Mouse (Mus musculus): ENCODE measurements around the gene Cep104. TPM values are rescaled to one million over a fixed set of nuclear protein-coding genes. Genes with fewer than 3 reads are reported as not detected.
A peak's percentile ranks its signal among the peaks of the same experiment; 100 is the strongest.

The Cep104 gene
- polyA plus RNA-seq, 1 experiment from 2014 or later, result 16.5 TPM

DNA sequence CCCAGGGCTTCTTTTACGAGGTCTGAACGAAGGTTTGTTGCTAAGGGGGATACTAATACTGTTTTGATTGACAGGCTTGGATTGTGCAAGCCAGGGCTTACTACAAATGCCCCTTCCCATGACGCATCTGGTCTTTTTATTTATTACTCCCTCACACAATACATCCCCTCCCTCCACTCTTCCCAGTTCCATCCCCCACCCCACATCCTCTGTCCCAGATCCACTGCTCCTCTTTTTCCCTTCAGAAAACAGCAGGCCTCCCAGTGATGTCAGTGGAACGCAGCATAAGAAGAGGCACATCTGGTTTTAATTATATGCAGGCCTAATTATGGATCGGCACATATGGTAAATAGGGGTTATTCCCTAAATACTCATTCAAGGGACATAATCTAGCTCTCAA, 23.3 kb upstream of the Cep104 start:
- Histone ChIP-seq H3K4me1 (ENCODE audit: control insufficient read depth, insufficient read depth, low read depth, low read length) (peaks cover 4% of the 10 kb centered on the region; the same call in 1 of the 2 replicates), H3K9ac (ENCODE audit: low read depth, low read length) (no peak overlapping the region), H3K36me3 (ENCODE audit: control insufficient read depth, insufficient read depth, low read length) (no peaks in the 10 kb centered on the region), H3K4me3 (ENCODE audit: low read length) (no peak overlapping the region), H3K9me3 (ENCODE audit: control insufficient read depth, low read length) (no peaks in the 10 kb centered on the region), H3K27me3 (replicated peaks; ENCODE audit: control insufficient read depth, insufficient read depth, low read length) (0 out of 2 replicates have a peak, but pooled peaks cover 2% of the 10 kb centered on the region), H3K4me2 (ENCODE audit: low read length) (no peak overlapping the region), H3K27ac (ENCODE audit: low read depth, low read length) (no peak overlapping the region)
- ATAC-seq, result no peak
- 19% methylated on average over 5 of the region's 5 CpGs for WGBS

DNA sequence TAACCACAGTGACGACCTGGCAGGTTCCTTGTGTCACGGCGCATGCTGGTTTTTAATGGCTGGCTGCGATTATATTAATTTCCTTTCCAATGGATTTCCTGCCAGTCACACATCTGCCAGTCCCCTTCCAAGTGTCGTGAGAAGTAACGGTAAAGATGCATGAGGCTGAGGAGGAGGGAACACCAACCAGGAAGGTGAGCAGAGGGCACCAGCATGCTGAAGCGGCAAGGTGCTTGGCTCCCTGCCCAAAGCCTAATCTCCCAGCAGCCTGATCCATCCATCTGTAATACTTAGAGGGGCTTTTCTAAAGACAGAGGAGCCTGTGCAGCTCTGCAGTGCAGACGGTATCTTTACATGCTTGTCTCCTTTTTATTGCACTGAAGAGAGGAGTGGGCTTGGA, 19.3 kb upstream of the Cep104 start:
- no peak overlapping the region for H3K4me2 ChIP-seq (ENCODE audit: low read length)
- no peak overlapping the region for H3K9ac ChIP-seq (ENCODE audit: low read depth, low read length)
- no peaks in the 10 kb centered on the region for H3K27me3 ChIP-seq (replicated peaks; ENCODE audit: control insufficient read depth, insufficient read depth, low read length)
- H3K36me3 ChIP-seq (ENCODE audit: control insufficient read depth, insufficient read depth, low read length), result peaks cover 8% of the 10 kb centered on the region; the same call in 1 of the 2 replicates
- WGBS, result 65% methylated on average over 8 of the region's 8 CpGs
- no peak overlapping the region for H3K4me3 ChIP-seq (ENCODE audit: low read length)
- H3K9me3 ChIP-seq (ENCODE audit: control insufficient read depth, low read length), result no peaks in the 10 kb centered on the region
- peak overlapping the region; percentile 23; the same call in 1 of the 2 replicates for H3K27ac ChIP-seq (ENCODE audit: low read depth, low read length)
- no peak for ATAC-seq
- peaks cover 15% of the 10 kb centered on the region for H3K4me1 ChIP-seq (ENCODE audit: control insufficient read depth, insufficient read depth, low read depth, low read length)

DNA sequence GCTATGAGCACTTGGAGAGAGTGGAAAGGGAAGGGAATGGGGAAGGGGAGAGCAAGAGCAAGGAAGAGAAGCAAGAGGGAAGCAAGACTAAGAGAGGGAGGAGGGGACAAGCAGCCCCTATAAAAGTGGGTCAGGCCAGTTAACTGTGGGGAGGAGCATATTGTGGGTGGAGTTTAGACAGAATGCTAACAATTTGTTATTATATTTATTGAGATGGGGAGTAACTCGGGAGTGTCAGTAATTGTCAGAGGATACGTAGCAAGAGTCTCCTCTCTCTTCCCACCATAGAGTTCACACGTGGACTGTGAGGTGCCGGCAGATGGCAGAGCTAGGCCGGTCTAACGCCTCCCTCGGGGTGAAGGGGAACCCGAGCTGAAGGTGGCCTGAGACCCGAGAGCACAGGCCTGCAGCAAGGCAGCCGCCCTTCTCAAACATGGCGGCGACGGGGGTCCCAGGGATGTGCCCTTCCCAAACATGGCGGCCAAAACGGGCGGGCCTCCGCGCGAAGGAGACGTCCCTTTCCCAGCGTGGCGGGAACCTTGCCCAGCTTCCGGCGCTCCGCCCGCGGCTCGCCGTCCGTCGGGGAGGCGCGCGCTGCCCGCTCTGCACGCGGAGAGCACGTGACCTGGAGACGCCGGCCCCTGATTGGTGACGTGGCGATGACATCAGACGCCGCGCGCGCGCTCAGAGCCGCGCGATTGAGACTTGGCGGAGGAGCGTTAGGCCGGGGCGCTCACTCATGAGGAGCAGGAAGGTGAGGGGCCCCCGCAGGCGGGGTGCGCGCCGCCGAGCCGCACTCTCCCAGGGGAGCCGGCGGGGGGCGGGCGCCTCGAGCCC, 18.2 kb upstream of the Cep104 start, which contains the start of gene A430005L14Rik:
Gene A430005L14Rik, plus strand, starts transcription at position 669 of the 837 bp plus-strand sequence.
- no peaks in the 10 kb centered on the region for H3K9me3 ChIP-seq (ENCODE audit: control insufficient read depth, low read length)
- peaks cover 14% of the 10 kb centered on the region for H3K36me3 ChIP-seq (ENCODE audit: control insufficient read depth, insufficient read depth, low read length)
- H3K4me2 ChIP-seq (ENCODE audit: low read length), result peak within 1 kb of the TSS; percentile 94
- H3K4me3 ChIP-seq (ENCODE audit: low read length), result peak within 1 kb of the TSS; percentile 82
- H3K9ac ChIP-seq (ENCODE audit: low read depth, low read length), result peak within 1 kb of the TSS; percentile 91
- 2% methylated on average over 62 of the region's 67 CpGs for WGBS
- peak within 1 kb of the TSS; percentile 91 for H3K27ac ChIP-seq (ENCODE audit: low read depth, low read length)
- no peaks in the 10 kb centered on the region for H3K27me3 ChIP-seq (replicated peaks; ENCODE audit: control insufficient read depth, insufficient read depth, low read length)
- peaks cover 15% of the 10 kb centered on the region for H3K4me1 ChIP-seq (ENCODE audit: control insufficient read depth, insufficient read depth, low read depth, low read length)
- ATAC-seq, result peak; percentile 96

DNA sequence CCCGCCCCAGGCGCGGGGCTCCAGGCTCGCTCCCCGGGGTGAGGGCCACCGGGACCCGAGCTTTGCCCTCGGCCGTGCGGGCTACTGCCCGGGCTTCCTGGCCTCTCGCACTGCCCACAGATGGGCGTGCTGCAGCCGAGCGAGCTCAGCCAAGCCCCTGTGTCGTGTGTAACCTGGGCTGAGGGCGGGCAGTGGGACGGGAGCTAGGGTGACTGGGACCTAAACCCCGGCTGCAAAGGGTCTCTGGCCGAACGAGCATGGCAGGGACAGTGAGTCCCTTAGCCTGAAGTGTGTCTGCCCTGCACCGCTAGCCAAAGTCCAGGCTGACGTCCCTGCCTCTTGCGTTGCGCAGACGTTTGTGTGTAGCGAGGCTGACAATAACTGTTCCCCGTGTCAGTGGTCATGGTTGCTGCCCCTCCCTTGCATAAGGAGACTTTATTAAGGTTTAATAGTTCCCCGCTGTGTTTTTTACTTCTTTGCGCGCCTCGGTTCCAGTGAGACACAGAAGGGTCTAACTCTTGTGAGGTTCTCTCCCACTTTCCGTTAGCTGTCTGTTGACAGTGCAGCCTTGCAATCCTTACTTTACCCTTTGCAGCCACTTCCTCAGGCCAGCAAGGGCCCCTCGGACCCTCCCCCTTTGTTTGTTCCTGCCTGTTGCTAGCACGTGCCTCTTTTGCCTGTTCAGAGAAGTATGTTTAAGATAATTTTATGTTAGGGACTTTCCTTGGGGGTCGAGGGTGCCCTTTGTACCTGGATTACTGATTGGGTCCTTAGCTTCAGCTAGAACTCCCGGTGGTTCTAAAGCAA, 17.3 kb upstream of the Cep104 start:
- H3K27me3 ChIP-seq (replicated peaks; ENCODE audit: control insufficient read depth, insufficient read depth, low read length), result no peaks in the 10 kb centered on the region
- peaks cover 15% of the 10 kb centered on the region for H3K4me1 ChIP-seq (ENCODE audit: control insufficient read depth, insufficient read depth, low read depth, low read length)
- H3K4me3 ChIP-seq (ENCODE audit: low read length), result peak overlapping the region; percentile 82
- WGBS, result under 1% methylated on average over 36 of the region's 37 CpGs
- no peaks in the 10 kb centered on the region for H3K9me3 ChIP-seq (ENCODE audit: control insufficient read depth, low read length)
- ATAC-seq, result peak; percentile 62
- H3K4me2 ChIP-seq (ENCODE audit: low read length), result peak overlapping the region; percentile 94
- H3K36me3 ChIP-seq (ENCODE audit: control insufficient read depth, insufficient read depth, low read length), result peaks cover 21% of the 10 kb centered on the region
- peak overlapping the region; percentile 90 for H3K27ac ChIP-seq (ENCODE audit: low read depth, low read length)
- peak overlapping the region; percentile 91 for H3K9ac ChIP-seq (ENCODE audit: low read depth, low read length)

DNA sequence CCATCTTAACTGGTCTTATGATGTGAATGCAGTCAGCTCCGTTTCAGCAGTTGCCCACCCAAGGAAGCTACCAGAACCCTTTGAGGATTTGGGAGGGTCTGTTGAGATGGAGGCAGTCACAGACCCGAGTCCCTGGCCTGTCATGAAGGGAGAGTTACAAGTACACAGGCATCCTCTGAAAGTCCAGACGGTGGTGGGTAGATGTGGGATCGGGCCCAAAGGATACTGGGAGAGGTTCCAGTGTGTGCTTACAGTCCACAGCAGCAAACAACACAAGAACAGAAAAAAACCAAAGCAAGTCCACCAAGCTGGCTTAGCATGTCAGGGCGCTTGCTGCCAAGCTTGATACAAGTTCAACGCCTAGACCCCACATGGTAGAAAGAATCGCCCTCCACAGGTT, 12.4 kb upstream of the Cep104 start:
- no peak overlapping the region for H3K4me3 ChIP-seq (ENCODE audit: low read length)
- no peaks in the 10 kb centered on the region for H3K9me3 ChIP-seq (ENCODE audit: control insufficient read depth, low read length)
- no peak overlapping the region for H3K9ac ChIP-seq (ENCODE audit: low read depth, low read length)
- 86% methylated on average over 7 of the region's 7 CpGs for WGBS
- no peak for ATAC-seq
- H3K36me3 ChIP-seq (ENCODE audit: control insufficient read depth, insufficient read depth, low read length), result peaks cover 42% of the 10 kb centered on the region
- peaks cover 12% of the 10 kb centered on the region for H3K4me1 ChIP-seq (ENCODE audit: control insufficient read depth, insufficient read depth, low read depth, low read length)
- H3K27me3 ChIP-seq (replicated peaks; ENCODE audit: control insufficient read depth, insufficient read depth, low read length), result no peaks in the 10 kb centered on the region
- no peak overlapping the region for H3K27ac ChIP-seq (ENCODE audit: low read depth, low read length)
- H3K4me2 ChIP-seq (ENCODE audit: low read length), result no peak overlapping the region

DNA sequence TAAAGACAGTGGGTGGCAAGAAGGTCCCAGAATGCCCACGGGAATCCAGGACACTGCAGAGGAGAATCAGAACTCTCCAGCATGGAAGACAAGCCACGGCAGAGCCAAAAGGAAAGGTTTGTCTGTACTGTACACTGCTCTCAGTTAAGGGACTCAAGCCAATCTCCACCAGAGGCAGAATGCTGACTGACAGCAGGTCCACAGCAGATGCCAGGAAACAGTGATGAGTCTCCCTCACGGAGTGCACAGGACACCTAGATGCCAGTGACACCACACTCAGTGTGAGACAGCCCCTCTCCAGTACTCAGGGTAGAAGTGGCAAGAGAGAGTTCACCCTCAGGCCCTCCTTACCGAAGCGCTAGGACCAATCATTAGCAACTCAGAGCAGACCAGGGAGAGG, 8.3 kb upstream of the Cep104 start:
- Histone ChIP-seq H3K4me3 (ENCODE audit: low read length) (no peak overlapping the region), H3K9ac (ENCODE audit: low read depth, low read length) (no peak overlapping the region), H3K4me2 (ENCODE audit: low read length) (no peak overlapping the region), H3K4me1 (ENCODE audit: control insufficient read depth, insufficient read depth, low read depth, low read length) (no peaks in the 10 kb centered on the region), H3K36me3 (ENCODE audit: control insufficient read depth, insufficient read depth, low read length) (peaks cover 44% of the 10 kb centered on the region), H3K9me3 (ENCODE audit: control insufficient read depth, low read length) (no peaks in the 10 kb centered on the region), H3K27me3 (replicated peaks; ENCODE audit: control insufficient read depth, insufficient read depth, low read length) (no peaks in the 10 kb centered on the region), H3K27ac (ENCODE audit: low read depth, low read length) (no peak overlapping the region)
- no peak for ATAC-seq
- 91% methylated on average over 5 of the region's 5 CpGs for WGBS

DNA sequence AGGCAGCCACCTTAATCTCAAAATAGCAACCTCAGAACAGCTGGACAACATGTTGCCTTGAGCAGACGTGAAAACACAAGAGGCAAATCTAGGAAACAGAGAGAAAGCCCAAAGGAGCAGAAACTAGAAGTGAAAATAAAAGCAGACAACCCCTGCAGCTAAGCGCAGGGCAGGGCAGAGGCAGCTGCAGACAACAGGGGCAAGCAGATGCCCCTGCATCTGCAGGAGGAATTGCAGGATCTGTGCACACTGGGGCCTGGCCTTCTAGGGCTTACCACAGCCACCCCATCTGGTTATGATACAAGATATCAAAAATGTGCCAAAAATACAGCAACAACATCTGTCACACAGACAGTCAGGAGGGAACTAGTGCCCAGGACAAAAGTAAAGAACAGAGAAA, 7.4 kb upstream of the Cep104 start:
- 79% methylated on average over 2 of the region's 2 CpGs for WGBS
- no peak overlapping the region for H3K27ac ChIP-seq (ENCODE audit: low read depth, low read length)
- H3K4me1 ChIP-seq (ENCODE audit: control insufficient read depth, insufficient read depth, low read depth, low read length), result no peaks in the 10 kb centered on the region
- no peak overlapping the region for H3K9ac ChIP-seq (ENCODE audit: low read depth, low read length)
- no peak overlapping the region for H3K4me2 ChIP-seq (ENCODE audit: low read length)
- no peaks in the 10 kb centered on the region for H3K27me3 ChIP-seq (replicated peaks; ENCODE audit: control insufficient read depth, insufficient read depth, low read length)
- H3K9me3 ChIP-seq (ENCODE audit: control insufficient read depth, low read length), result no peaks in the 10 kb centered on the region
- H3K36me3 ChIP-seq (ENCODE audit: control insufficient read depth, insufficient read depth, low read length), result peaks cover 37% of the 10 kb centered on the region
- H3K4me3 ChIP-seq (ENCODE audit: low read length), result no peak overlapping the region
- ATAC-seq, result no peak

DNA sequence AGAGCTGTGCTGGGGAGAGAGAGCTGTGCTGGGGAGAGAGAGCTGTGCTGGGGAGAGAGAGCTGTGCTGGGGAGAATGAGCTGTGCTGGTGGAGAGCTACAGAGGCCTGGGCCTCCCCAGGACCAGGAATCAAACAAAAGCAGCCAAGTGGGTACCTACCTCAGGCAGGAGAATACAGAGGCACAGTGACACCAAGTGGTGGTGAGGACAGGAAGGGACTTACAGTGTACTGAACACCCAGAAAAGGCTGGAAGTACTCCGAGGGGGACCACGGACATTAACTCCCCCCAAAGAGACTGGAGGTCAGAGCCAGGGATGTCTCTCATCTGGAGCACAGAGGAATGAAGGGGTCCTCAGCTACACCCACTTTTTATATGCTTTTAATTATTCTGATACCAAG, 6.9 kb upstream of the Cep104 start:
- Histone ChIP-seq H3K27ac (ENCODE audit: low read depth, low read length) (no peak overlapping the region), H3K9ac (ENCODE audit: low read depth, low read length) (no peak overlapping the region), H3K27me3 (replicated peaks; ENCODE audit: control insufficient read depth, insufficient read depth, low read length) (no peaks in the 10 kb centered on the region), H3K4me3 (ENCODE audit: low read length) (no peak overlapping the region), H3K4me1 (ENCODE audit: control insufficient read depth, insufficient read depth, low read depth, low read length) (0 out of 2 replicates have a peak, but pooled peaks cover 1% of the 10 kb centered on the region), H3K9me3 (ENCODE audit: control insufficient read depth, low read length) (no peaks in the 10 kb centered on the region), H3K4me2 (ENCODE audit: low read length) (no peak overlapping the region), H3K36me3 (ENCODE audit: control insufficient read depth, insufficient read depth, low read length) (peaks cover 36% of the 10 kb centered on the region)
- WGBS, result 94% methylated on average over 2 of the region's 2 CpGs
- ATAC-seq, result no peak

DNA sequence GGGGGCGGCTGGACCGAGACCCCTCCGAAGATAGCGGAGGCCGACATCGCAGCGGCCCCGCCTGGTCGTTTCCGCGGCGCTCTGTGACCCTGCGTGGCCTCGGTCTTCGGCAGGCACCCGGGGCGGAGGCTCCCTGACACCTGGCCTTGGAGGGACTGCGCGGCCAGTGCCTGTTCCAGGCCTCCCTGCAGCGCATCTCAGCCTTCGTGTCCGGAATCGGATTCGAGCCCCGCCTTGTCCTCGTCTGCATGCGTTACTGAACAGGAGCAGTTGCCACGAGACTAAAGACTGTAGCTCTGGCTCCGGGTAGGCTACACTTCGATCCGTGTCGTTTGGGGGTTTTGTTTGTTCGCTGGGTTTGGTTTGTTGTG, 283 bp downstream of the Cep104 start:
- H3K27me3 ChIP-seq (replicated peaks; ENCODE audit: control insufficient read depth, insufficient read depth, low read length), result no peaks in the 10 kb centered on the region
- no peaks in the 10 kb centered on the region for H3K9me3 ChIP-seq (ENCODE audit: control insufficient read depth, low read length)
- H3K4me1 ChIP-seq (ENCODE audit: control insufficient read depth, insufficient read depth, low read depth, low read length), result peaks cover 26% of the 10 kb centered on the region
- WGBS, result under 1% methylated on average over 23 of the region's 33 CpGs
- peak overlapping the region; percentile 96 for H3K4me3 ChIP-seq (ENCODE audit: low read length)
- peak overlapping the region; percentile 94 for H3K9ac ChIP-seq (ENCODE audit: low read depth, low read length)
- ATAC-seq, result peak; percentile 69
- H3K27ac ChIP-seq (ENCODE audit: low read depth, low read length), result peak overlapping the region; percentile 72; the same call in 1 of the 2 replicates
- peaks cover 19% of the 10 kb centered on the region for H3K36me3 ChIP-seq (ENCODE audit: control insufficient read depth, insufficient read depth, low read length)
- peak overlapping the region; percentile 79 for H3K4me2 ChIP-seq (ENCODE audit: low read length)

All from hindbrain, embryonic 16.5 days (tissue).